Mouse (Mus musculus): ENCODE data around the gene Eme1.

Eme1 gene

GRCm38 (mm10) chr11:94644461-94645219 is 9.1 kb downstream of the Eme1 start:
- DNase-seq: no peak

GRCm38 (mm10) chr11:94634431-94634830 is 19.3 kb downstream of the Eme1 start:
- DNase-seq: no peak

GRCm38 (mm10) chr11:94632988-94633387 is 20.8 kb downstream of the Eme1 start:
- no peak for DNase-seq

GRCm38 (mm10) chr11:94631969-94632368 is 21.8 kb downstream of the Eme1 start:
- DNase-seq: no peak

- peak; percentile 15 for DNase-seq
These were observed 23.4 kb downstream of the Eme1 start for GRCm38 (mm10) chr11:94630199-94631011.

GRCm38 (mm10) chr11:94629884-94630198 is 23.9 kb downstream of the Eme1 start:
- DNase-seq: no peak

- peak; percentile 89 for DNase-seq
These were observed 24.4 kb downstream of the Eme1 start, which contains the start of gene Lrrc59 for GRCm38 (mm10) chr11:94629199-94629883. Gene Lrrc59 (plus strand): TSS chr11:94629767.

GRCm38 (mm10) chr11:94622162-94622561 is 31.6 kb downstream of the Eme1 start:
- DNase-seq: no peak

- DNase-seq: no peak
These were observed 32.3 kb downstream of the Eme1 start for GRCm38 (mm10) chr11:94621458-94621852.

- DNase-seq: no peak
These were observed 32.9 kb downstream of the Eme1 start for GRCm38 (mm10) chr11:94620766-94621457.

- no peak for DNase-seq
These were observed 36.1 kb downstream of the Eme1 start for GRCm38 (mm10) chr11:94617646-94618045.

- DNase-seq: no peak
These were observed 38.3 kb downstream of the Eme1 start for GRCm38 (mm10) chr11:94615494-94615893.

GRCm38 (mm10) chr11:94614603-94615002 is 39.2 kb downstream of the Eme1 start:
- DNase-seq: no peak

GRCm38 (mm10) chr11:94610744-94611740 is 42.7 kb downstream of the Eme1 start:
- DNase-seq: no peak

GRCm38 (mm10) chr11:94602356-94602955 is 51.3 kb downstream of the Eme1 start:
- DNase-seq: no peak

- peak; percentile 16 for DNase-seq
These were observed 52.2 kb downstream of the Eme1 start, which contains the start of gene Acsf2 for GRCm38 (mm10) chr11:94601321-94602281. Gene Acsf2 (minus strand): TSS chr11:94601871.

- DNase-seq: no peak
These were observed 53.3 kb downstream of the Eme1 start for GRCm38 (mm10) chr11:94600447-94600846.

GRCm38 (mm10) chr11:94598437-94599120 is 55.2 kb downstream of the Eme1 start:
- DNase-seq: no peak

GRCm38 (mm10) chr11:94597319-94597718 is 56.4 kb downstream of the Eme1 start:
- DNase-seq: no peak
